Mouse (Mus musculus): ENCODE measurements around the gene Rhbg. TPM values are rescaled to one million over a fixed set of nuclear protein-coding genes. Genes with fewer than 3 reads are reported as not detected.

Gene Rhbg
- total and polyA plus RNA-seq, 2 experiments from 2014 or later: 0.19 to 0.21 TPM

DNA sequence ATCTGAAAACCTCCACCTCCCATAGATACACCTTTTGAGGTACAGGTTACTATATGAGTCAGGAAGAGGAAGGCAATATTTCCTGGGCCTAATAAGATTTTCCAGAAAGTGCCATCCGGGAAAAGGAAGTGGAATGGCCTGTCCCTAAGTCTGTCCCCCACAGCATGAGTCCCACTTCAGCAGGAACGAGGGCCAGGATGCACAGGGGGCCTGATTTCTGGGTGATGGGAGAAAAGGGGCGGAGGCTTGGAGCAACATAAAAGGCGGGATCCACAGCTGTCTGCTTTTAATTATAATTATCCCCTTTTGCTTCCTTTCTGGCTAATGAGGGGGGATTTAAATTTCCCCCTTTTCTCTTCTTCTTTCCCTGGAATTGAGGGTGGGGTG, 49.3 kb downstream of the Rhbg start:
- Histone ChIP-seq H3K9ac (peak overlapping the region; percentile 96), H3K27me3 (ENCODE audit: insufficient read depth, low read length) (no peaks in the 10 kb centered on the region), H3K27ac (ENCODE audit: low read depth, low read length) (peak overlapping the region; percentile 99), H3K4me1 (ENCODE audit: insufficient read depth) (peaks cover 45% of the 10 kb centered on the region), H3K4me3 (ENCODE audit: low read depth, low read length) (no peak overlapping the region), H3K36me3 (ENCODE audit: insufficient read depth) (peaks cover 6% of the 10 kb centered on the region; the same call in 1 of the 2 replicates), H3K9me3 (ENCODE audit: low read length) (no peaks in the 10 kb centered on the region), H3K4me2 (ENCODE audit: low read depth) (peak overlapping the region; percentile 97)
- WGBS: 6% methylated on average over 4 of the region's 4 CpGs
- ATAC-seq (peak; percentile 21), DNase-seq (peak; percentile 76)
- no peak for TF ChIP-seq CTCF (IDR thresholded peaks at IDR 0.05; ENCODE audit: low read depth)

DNA sequence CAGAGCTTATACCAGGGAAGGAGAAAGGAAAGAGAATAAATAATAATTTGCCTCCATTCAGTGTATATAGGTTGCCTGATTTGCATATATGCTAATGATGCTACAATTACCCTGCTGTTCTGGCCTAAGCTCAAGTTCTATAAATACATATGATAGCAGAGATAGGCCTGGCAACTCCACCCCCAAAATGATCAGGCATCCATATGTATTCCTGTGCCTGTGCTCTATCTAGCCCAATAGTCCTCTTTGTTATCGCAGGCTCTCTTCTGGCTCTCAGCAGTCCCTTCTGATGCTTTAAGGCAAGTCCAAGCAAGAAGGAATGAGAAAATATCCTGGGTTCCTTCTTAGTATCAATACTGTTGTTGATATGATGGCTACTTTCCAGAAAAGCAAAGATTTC, 49.8 kb downstream of the Rhbg start:
- WGBS: 4% methylated on average over 1 of the region's 1 CpGs

DNA sequence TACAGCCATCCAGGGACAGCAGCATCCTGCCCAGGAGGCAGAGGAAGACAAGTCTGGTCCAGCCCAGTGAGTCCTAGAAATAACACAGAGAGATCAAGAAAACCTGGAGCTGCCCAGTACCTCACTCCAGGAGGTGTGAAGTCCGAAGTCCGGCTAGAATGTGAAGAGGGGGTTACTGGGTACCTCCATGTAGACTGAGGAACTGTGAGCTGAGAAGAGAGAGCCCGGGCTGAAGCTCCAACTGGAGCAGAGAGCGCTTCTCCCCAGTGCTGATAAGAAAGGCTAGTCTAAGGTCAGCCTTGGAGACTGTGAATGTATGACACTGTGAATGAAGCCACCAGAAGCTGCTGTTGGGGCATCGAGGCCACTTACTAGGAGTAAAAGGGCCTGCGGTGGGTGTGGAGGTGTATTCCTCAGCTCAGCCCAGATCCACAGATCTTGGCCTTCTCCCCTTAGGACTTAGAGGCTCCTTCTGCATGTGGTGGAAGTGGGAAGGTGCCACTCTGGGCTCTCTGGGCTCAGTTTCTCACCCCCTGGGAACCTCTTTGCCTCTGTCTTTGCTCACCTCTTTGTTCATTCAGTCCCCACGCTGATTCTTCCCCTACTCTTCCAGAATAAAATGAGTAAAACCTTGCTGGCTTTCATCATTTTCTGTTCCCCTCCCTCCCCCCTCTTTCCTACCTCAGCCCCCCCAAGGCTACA, 50.4 kb downstream of the Rhbg start:
- H3K36me3 ChIP-seq (ENCODE audit: insufficient read depth): no peaks in the 10 kb centered on the region
- TF ChIP-seq CTCF (IDR thresholded peaks at IDR 0.05; ENCODE audit: low read depth): no peak
- H3K4me2 ChIP-seq (ENCODE audit: low read depth): peak overlapping the region; percentile 97
- ATAC-seq (no peak), DNase-seq (peak; percentile 53)
- 7% methylated on average over 7 of the region's 7 CpGs for WGBS
- no peak overlapping the region for H3K4me3 ChIP-seq (ENCODE audit: low read depth, low read length)
- peaks cover 42% of the 10 kb centered on the region for H3K4me1 ChIP-seq (ENCODE audit: insufficient read depth)
- no peaks in the 10 kb centered on the region for H3K27me3 ChIP-seq (ENCODE audit: insufficient read depth, low read length)
- H3K27ac ChIP-seq (ENCODE audit: low read depth, low read length): peak overlapping the region; percentile 99
- peak overlapping the region; percentile 96 for H3K9ac ChIP-seq
- H3K9me3 ChIP-seq (ENCODE audit: low read length): no peaks in the 10 kb centered on the region

More for the DNA sequence above, 49.8 kb downstream of the Rhbg start:
- Histone ChIP-seq H3K4me3 (ENCODE audit: low read depth, low read length) (no peak overlapping the region), H3K4me1 (ENCODE audit: insufficient read depth) (peaks cover 42% of the 10 kb centered on the region), H3K36me3 (ENCODE audit: insufficient read depth) (peaks cover 2% of the 10 kb centered on the region; the same call in 1 of the 2 replicates), H3K9ac (peak overlapping the region; percentile 96), H3K27me3 (ENCODE audit: insufficient read depth, low read length) (no peaks in the 10 kb centered on the region), H3K9me3 (ENCODE audit: low read length) (no peaks in the 10 kb centered on the region), H3K27ac (ENCODE audit: low read depth, low read length) (peak overlapping the region; percentile 99), H3K4me2 (ENCODE audit: low read depth) (peak overlapping the region; percentile 97)
- ATAC-seq: peak; percentile 3; the same call in 1 of the 2 replicates
- DNase-seq: peak; percentile 81
- no peak for TF ChIP-seq CTCF (IDR thresholded peaks at IDR 0.05; ENCODE audit: low read depth)

DNA sequence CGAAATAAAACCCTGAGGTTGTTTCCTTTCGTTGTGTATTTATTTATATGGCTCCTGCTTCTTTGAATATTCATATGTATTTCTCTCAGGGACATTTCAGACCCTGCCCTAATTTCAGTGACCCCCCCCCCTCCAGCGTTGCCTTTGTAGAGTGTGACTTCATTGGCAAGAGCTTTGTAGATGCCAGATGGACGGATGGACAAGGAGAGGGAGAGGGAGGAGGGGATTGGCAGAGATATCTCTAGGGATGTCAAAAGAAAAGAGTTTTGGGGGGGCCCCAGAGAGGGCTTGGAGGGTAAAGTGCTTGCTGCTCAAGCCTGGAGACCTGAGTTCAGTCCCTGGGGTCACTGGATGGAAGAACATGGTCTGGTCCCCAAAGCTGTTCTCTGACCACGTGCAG, 51.1 kb downstream of the Rhbg start:
- H3K36me3 ChIP-seq (ENCODE audit: insufficient read depth): no peaks in the 10 kb centered on the region
- H3K27me3 ChIP-seq (ENCODE audit: insufficient read depth, low read length): no peaks in the 10 kb centered on the region
- peak overlapping the region; percentile 97 for H3K4me2 ChIP-seq (ENCODE audit: low read depth)
- no peak for ATAC-seq
- H3K9ac ChIP-seq: peak overlapping the region; percentile 96
- 4% methylated on average over 5 of the region's 5 CpGs for WGBS
- H3K9me3 ChIP-seq (ENCODE audit: low read length): no peaks in the 10 kb centered on the region
- H3K4me3 ChIP-seq (ENCODE audit: low read depth, low read length): no peak overlapping the region
- H3K4me1 ChIP-seq (ENCODE audit: insufficient read depth): peaks cover 42% of the 10 kb centered on the region
- no peak for TF ChIP-seq CTCF (IDR thresholded peaks at IDR 0.05; ENCODE audit: low read depth)
- H3K27ac ChIP-seq (ENCODE audit: low read depth, low read length): peak overlapping the region; percentile 99
- no peak for DNase-seq

GRCm38 (mm10) chr3:88202986-88203385, 51.5 kb downstream of the Rhbg start:
- H3K27me3 ChIP-seq (ENCODE audit: insufficient read depth, low read length): no peaks in the 10 kb centered on the region
- peak overlapping the region; percentile 99 for H3K27ac ChIP-seq (ENCODE audit: low read depth, low read length)
- ATAC-seq (no peak), DNase-seq (peak; percentile 44)
- no peak overlapping the region for H3K4me3 ChIP-seq (ENCODE audit: low read depth, low read length)
- no peaks in the 10 kb centered on the region for H3K9me3 ChIP-seq (ENCODE audit: low read length)
- peak overlapping the region; percentile 96 for H3K9ac ChIP-seq
- 9% methylated on average over 6 of the region's 6 CpGs for WGBS
- no peak for TF ChIP-seq CTCF (IDR thresholded peaks at IDR 0.05; ENCODE audit: low read depth)
- peaks cover 46% of the 10 kb centered on the region for H3K4me1 ChIP-seq (ENCODE audit: insufficient read depth)
- H3K4me2 ChIP-seq (ENCODE audit: low read depth): peak overlapping the region; percentile 96
- no peaks in the 10 kb centered on the region for H3K36me3 ChIP-seq (ENCODE audit: insufficient read depth)

DNA sequence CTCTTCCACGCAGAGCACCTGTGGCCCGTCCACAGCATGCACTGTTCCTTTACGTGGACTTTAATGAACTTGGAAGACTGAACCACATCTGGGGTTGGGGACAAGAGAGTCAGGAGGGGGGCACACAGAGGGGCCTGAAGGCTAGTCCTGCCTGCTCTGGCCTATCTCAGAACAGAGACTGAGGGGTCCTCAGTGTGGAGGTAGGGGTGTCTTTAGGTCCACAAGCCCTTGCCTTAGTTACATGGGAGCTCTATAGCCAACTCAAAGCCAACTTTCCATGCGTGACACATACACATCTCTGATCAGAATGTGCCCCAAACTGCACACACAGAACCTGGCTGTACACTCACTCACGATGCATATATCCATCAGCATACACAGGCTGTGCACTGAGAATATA, 52.9 kb downstream of the Rhbg start:
- H3K27ac ChIP-seq (ENCODE audit: low read depth, low read length): peak overlapping the region; percentile 99
- WGBS: 17% methylated on average over 5 of the region's 5 CpGs
- peak overlapping the region; percentile 96 for H3K9ac ChIP-seq
- H3K27me3 ChIP-seq (ENCODE audit: insufficient read depth, low read length): no peaks in the 10 kb centered on the region
- H3K4me3 ChIP-seq (ENCODE audit: low read depth, low read length): peak overlapping the region; percentile 58
- no peaks in the 10 kb centered on the region for H3K9me3 ChIP-seq (ENCODE audit: low read length)
- no peak for TF ChIP-seq CTCF (IDR thresholded peaks at IDR 0.05; ENCODE audit: low read depth)
- H3K36me3 ChIP-seq (ENCODE audit: insufficient read depth): no peaks in the 10 kb centered on the region
- peak; percentile 53 for DNase-seq
- H3K4me2 ChIP-seq (ENCODE audit: low read depth): peak overlapping the region; percentile 96
- ATAC-seq: no peak
- peaks cover 48% of the 10 kb centered on the region for H3K4me1 ChIP-seq (ENCODE audit: insufficient read depth)

GRCm38 (mm10) chr3:88200972-88201330, 53.6 kb downstream of the Rhbg start:
- H3K9me3 ChIP-seq (ENCODE audit: low read length): no peaks in the 10 kb centered on the region
- H3K27me3 ChIP-seq (ENCODE audit: insufficient read depth, low read length): no peaks in the 10 kb centered on the region
- H3K27ac ChIP-seq (ENCODE audit: low read depth, low read length): peak overlapping the region; percentile 99
- no peaks in the 10 kb centered on the region for H3K36me3 ChIP-seq (ENCODE audit: insufficient read depth)
- ATAC-seq (no peak), DNase-seq (peak; percentile 67)
- no peak for TF ChIP-seq CTCF (IDR thresholded peaks at IDR 0.05; ENCODE audit: low read depth)
- H3K4me3 ChIP-seq (ENCODE audit: low read depth, low read length): peak overlapping the region; percentile 58
- peak overlapping the region; percentile 96 for H3K4me2 ChIP-seq (ENCODE audit: low read depth)
- peak overlapping the region; percentile 96 for H3K9ac ChIP-seq
- peaks cover 42% of the 10 kb centered on the region for H3K4me1 ChIP-seq (ENCODE audit: insufficient read depth)
- WGBS: 0% methylated on average over 30 of the region's 37 CpGs
